Mouse (Mus musculus): ENCODE measurements around the gene Dact3.

Dact3 gene

GRCm38 (mm10) chr7:16875310-16875325 lies at the start of gene Dact3:
Dact3 (plus strand) TSS chr7:16875317.
- DNase-seq: no peak

- DNase-seq: peak in 1 of 2 experiments; percentile 52
These were observed 49.3 kb upstream of the Dact3 start for GRCm38 (mm10) chr7:16825785-16826184.

GRCm38 (mm10) chr7:16826571-16826970 lies 48.5 kb upstream of the Dact3 start:
- no peak for DNase-seq

GRCm38 (mm10) chr7:16827274-16827673 lies 47.8 kb upstream of the Dact3 start:
- no peak for DNase-seq

GRCm38 (mm10) chr7:16830449-16830848 lies 44.7 kb upstream of the Dact3 start:
- DNase-seq: peak; percentile 29 to 64

DNA sequence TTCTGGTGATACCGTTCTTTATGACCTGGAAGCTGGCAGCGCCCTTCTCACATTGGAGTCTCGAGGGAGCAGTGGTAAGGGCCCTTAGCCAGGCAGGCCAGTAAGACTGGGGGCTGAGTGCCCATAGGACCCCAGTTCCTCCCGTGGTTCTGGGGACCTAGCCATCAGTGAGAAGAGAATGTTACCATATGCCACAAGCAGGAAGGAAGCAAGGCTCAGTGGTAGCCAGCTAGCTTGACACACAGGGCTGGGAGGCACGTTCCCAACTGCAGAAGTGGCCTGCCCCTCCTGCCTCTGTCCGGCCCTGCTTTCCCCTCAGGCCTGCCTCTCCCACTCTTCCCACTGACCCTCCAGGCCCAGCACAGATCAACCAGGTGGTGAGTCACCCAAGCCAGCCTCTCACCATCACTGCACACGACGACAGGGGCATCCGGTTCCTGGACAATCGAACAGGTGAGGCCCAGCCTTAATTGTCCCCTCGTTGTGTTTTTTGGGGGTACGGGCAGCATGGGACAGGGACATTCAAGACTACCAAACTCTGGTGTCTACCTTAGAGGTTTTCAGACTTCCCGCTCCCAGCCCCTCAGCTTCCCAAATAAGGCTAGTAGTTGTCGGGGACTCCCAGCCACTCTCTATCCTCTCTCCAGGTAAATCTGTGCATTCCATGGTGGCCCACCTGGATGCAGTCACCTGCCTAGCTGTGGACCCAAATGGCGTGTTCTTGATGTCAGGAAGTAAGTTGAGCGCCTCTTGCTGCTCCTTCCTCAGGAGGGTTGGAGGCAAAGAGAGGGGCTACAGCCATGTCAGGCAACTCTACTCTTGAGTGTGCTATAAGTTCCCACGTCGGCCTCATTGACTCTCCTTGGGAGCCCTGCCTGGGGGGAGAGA lies 37.0 kb upstream of the Dact3 start:
- DNase-seq: no peak

GRCm38 (mm10) chr7:16838804-16839426 lies 36.2 kb upstream of the Dact3 start:
- no peak for DNase-seq

- no peak for DNase-seq
These were observed 35.5 kb upstream of the Dact3 start for GRCm38 (mm10) chr7:16839427-16840108.

DNA sequence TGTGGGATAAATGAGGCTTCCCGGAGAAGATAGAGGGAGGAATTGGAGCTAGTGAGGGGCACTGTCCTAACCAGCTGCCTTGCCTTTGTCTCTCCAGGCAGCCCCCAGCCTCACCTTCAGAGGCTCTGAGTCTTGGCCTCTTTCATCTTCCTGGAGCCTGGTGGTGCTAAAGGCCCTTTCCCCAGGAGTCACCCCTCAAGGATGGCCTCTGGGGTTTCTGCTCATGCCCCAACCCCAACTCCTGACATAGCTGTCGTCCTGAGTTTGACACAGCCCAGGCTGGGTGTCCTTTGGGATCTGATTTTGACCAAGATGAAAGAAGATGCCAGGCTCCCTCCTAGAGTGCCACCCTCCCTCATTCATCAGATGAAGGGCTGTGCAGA lies 35.0 kb upstream of the Dact3 start:
- DNase-seq: no peak

DNA sequence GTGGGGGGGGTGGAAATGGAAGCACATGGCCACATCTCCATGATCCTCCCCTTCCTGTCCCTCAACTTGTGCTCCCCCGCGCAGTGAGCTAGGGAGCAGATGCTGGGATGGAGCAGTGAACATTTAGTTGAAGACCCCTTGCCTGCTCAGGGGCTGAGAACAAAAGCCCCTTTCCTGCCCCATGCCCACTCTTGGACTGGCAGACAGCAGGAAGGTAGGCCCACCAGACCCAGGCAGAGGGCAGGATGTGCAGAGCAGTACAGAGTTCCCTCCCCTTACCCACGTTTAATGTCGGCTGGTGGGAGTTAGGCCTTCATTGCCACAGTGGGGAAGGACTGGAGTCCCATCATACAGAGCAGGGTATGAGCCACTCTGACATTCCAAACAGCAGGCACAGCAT lies 34.0 kb upstream of the Dact3 start:
- no peak for DNase-seq

DNA sequence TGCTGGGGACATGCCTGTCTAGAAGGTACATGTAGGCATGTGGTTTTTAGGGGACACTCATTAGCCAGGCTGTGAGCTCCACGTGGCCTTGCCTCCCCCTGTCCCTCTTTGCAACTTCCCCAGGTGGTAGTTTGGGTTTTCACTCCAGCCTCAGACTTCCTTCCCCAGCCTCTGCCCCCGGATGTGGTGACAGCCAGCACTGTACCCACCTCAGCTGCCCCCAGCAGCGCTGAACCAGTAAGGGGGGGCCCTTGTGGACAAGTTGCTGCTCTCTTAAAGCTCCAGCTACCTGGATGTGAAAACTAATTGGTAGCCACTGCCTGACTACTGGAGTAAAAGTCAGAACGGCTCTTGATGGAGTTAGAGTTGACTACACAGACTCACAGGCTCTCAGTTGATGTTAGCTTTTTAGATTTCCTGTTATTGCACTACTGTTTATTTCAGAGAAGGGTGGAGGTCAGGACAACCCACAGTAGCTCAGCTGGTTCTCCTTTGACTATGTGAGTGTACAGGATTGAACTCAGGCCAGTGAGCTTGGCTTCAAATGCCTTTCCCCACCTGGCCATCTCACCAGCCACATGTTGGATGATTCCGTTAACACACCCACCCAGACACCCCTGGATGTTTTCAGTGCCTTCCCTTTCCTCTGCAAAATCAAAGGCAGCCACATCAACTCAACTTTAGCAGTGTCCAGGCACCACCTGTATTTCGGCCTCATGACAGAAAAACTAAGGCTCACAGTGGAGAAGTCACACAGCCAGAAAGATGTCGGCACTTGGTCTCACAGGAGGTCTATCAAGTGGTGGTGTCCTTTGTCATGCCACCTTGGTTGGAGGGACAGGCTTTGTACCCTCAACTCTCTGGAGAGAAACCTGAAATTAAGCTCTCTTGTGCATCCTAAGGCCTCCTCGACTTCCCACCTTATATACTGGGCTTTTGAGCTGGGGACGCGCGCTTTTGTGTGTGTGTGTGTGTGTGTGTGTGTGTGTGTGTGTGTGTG lies 33.3 kb upstream of the Dact3 start:
- DNase-seq: no peak

DNA sequence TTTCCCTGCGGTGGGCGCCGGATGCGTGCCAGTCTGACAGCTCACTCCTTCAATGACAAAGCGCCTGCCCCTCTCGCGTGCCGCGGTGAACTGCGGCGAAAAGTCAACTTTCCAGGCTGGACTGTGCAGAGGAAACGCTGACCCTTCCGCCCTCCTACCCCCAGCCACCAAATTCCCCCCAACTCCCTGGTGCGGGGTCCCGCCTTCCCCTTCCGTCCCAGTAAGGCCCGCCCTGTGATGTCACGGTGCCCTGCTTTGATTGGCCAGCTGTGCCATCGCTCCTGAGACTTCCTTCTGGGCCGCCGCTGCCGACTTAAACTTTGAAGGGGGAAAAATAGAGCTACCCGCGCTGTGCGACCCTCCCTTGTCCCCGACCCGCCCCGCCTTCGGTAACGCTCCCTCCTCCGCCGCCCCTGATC lies 32.5 kb upstream of the Dact3 start, which contains the start of gene Prkd2:
Prkd2 (plus strand) TSS at position 258 of the 419 bp plus-strand sequence.
- peak; percentile 95 to 96 for DNase-seq

GRCm38 (mm10) chr7:16843441-16844171 lies 31.5 kb upstream of the Dact3 start:
- DNase-seq: peak; percentile 29 to 69

GRCm38 (mm10) chr7:16844696-16845071 lies 30.4 kb upstream of the Dact3 start:
- DNase-seq: peak in 1 of 2 experiments; percentile 25

GRCm38 (mm10) chr7:16845072-16845819 lies 29.9 kb upstream of the Dact3 start:
- peak; percentile 69 to 77 for DNase-seq

DNA sequence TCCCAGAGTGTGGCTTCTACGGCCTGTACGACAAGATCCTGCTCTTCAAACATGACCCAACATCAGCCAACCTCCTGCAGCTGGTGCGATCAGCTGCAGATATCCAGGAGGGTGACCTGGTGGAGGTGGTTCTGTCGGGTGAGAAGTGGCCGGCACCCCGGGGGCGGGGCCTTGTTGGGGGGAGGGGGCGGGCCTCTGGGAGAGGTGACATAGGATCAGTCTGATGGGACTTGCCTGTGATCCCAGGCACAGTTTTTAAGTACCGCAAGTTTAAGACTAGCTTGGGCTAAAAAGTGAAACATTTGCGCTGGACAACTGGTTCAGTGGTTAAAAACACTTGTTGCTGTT lies 29.3 kb upstream of the Dact3 start:
- DNase-seq: no peak

DNA sequence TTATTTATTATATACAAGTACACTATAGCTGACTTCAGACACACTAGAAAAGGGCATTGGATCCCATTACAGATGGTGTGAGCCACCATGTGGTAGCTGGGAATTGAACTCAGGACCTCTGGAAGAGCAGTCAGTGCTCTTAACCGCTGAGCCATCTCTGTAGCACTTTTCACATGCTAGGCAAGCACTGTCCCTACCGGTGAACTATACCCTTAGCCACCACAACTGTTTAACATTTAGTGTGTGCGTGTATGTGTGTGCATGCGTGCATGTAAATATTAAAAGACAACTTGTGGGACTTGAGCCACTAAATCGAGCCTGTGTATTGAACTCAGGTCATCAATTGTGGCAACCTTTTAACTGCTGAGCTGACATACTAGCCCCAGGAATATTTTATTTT lies 28.3 kb upstream of the Dact3 start:
- no peak for DNase-seq

- no peak for DNase-seq
These were observed 27.6 kb upstream of the Dact3 start for GRCm38 (mm10) chr7:16847507-16847906.

DNA sequence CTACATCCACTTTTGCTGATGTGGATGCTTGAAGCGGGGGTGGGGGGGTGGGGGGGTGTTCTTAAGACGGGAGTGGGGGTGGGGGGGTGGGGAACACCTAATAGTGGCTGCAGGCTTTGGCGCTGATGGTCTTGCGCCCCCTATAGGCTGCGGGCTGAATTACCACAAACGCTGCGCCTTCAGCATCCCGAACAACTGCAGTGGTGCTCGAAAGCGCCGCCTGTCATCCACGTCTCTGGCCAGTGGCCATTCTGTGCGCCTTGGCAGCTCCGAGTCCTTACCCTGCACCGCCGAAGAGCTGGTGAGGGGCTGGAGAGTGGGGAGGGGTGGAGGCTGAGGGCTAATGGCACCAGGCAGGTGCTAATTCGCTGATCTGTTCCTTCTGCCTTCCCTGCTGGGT lies 26.5 kb upstream of the Dact3 start:
- DNase-seq: peak; percentile 60 to 65

DNA sequence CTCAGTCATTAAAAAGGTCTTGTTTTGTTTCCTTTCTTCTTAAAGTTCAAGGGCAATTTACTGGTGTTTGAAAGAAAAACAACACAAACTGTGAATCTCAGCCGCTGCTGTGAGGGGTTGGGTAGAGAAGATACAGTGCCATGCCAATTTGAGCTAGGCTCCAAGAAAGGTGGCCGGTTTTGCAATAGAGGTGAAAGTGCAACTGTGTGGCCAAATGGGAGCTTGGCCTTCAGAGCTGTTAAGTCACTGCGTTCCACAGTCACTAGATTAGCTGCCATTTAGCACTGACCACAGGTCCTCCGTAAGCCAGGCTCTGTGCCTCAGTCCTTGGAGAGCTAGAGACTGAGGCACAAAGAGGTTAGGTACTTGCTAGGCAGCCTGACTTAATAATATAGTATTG lies 23.5 kb upstream of the Dact3 start:
- no peak for DNase-seq

GRCm38 (mm10) chr7:16853302-16853831 lies 21.8 kb upstream of the Dact3 start:
- DNase-seq: peak in 1 of 2 experiments; percentile 45

Measured in kidney, postnatal 25 days (tissue).